ENCODE assay signal across 13 mouse cellular contexts in the genomic region with DNA sequence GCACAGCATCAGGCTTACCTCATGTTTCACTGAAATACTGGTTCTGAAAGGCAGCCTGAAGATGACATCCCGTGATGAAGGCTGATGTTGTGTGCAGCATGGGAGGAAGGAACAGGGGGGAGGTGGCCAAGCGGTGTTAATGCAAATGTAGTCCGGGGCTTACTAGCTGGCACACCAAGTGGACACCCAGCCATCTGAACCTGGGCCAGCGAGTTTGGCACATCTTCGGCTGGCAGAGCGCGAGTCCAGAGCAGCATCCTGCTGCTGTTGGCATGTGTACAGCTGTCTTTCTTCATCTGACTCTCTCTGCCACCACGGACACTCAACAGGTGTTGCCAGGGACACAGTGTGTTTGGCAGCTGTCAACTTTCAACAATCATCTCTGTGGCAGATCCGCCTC.
DNase-seq lines count a peak whose midpoint lies in the region; ATAC-seq lines count a peak whose summit lies in the region.
"Had no signal": no experiment of that assay in that cellular context is flagged by ENCODE, and none has a peak within 500 bp of the region (broad histone marks: within the 10 kb centered on the region; RNA-seq: fewer than 3 reads in every experiment).

No protein-coding gene starts in this region.

- H3K9ac ChIP-seq in hindbrain, embryonic 15.5 days = no peak overlapping the region
- H3K9ac ChIP-seq in hindbrain, embryonic 12.5 days = no peak overlapping the region
- H3K9ac ChIP-seq: intestine, embryonic 15.5 days had no signal

- H3K4me2 ChIP-seq in hindbrain, embryonic 15.5 days = no peak overlapping the region
- H3K4me2 ChIP-seq in hindbrain, embryonic 12.5 days (replicated peaks) = no peak overlapping the region
- H3K4me2 ChIP-seq: intestine, embryonic 15.5 days had no signal

- WGBS in hindbrain, embryonic 15.5 days = 77% methylated on average over 9 of the region's 9 CpGs
- 86% methylated on average over 9 of the region's 9 CpGs for WGBS in hindbrain, embryonic 12.5 days

- no peaks in the 10 kb centered on the region for H3K27me3 ChIP-seq in hindbrain, embryonic 15.5 days
- H3K27me3 ChIP-seq in hindbrain, embryonic 12.5 days = no peaks in the 10 kb centered on the region
- no peaks in the 10 kb centered on the region for H3K27me3 ChIP-seq in megakaryocyte, embryonic 14.5 days (replicated peaks)
- H3K27me3 ChIP-seq: CH12.LX; intestine, embryonic 15.5 days had no signal

- no peak overlapping the region for H3K4me3 ChIP-seq in hindbrain, embryonic 15.5 days
- no peak overlapping the region for H3K4me3 ChIP-seq in hindbrain, embryonic 12.5 days
- H3K4me3 ChIP-seq in megakaryocyte, embryonic 14.5 days (replicated peaks) = peak overlapping the region; percentile 35
- H3K4me3 ChIP-seq: intestine, embryonic 15.5 days had no signal

- DNase-seq in cerebellum, adult 18-20 months = peak; percentile 26 to 41
- peak; percentile 35 to 43 for DNase-seq in cerebellum, postnatal 36 days
- no peak for DNase-seq in natural killer cell, adult 2 months (ENCODE audit: low spot score in 2 of 2)
- DNase-seq: kidney, postnatal 36 days; right cerebral cortex, postnatal 25 days had no signal

- peak; percentile 86 for ATAC-seq in hindbrain, embryonic 15.5 days (ENCODE audit: low FRiP score, low read depth)
- no peak for ATAC-seq in hindbrain, embryonic 12.5 days (ENCODE audit: low FRiP score)
- ATAC-seq in megakaryocyte, adult 5-6 weeks (ENCODE audit: poor library complexity, severe bottlenecking) = no peak
- ATAC-seq: intestine, embryonic 15.5 days; Patski had no signal

- no peaks in the 10 kb centered on the region for H3K36me3 ChIP-seq in hindbrain, embryonic 15.5 days
- H3K36me3 ChIP-seq in hindbrain, embryonic 12.5 days = no peaks in the 10 kb centered on the region
- H3K36me3 ChIP-seq in megakaryocyte, embryonic 14.5 days (replicated peaks; ENCODE audit: low read length) = no peaks in the 10 kb centered on the region
- H3K36me3 ChIP-seq: intestine, embryonic 15.5 days had no signal

- H3K27ac ChIP-seq in hindbrain, embryonic 15.5 days (replicated peaks) = no peak overlapping the region
- H3K27ac ChIP-seq in hindbrain, embryonic 12.5 days = no peak overlapping the region
- H3K27ac ChIP-seq: intestine, embryonic 15.5 days; stomach, postnatal 0 days had no signal

- no peaks in the 10 kb centered on the region for H3K4me1 ChIP-seq in hindbrain, embryonic 15.5 days (replicated peaks)
- no peaks in the 10 kb centered on the region for H3K4me1 ChIP-seq in hindbrain, embryonic 12.5 days
- H3K4me1 ChIP-seq in megakaryocyte, embryonic 14.5 days = no peaks in the 10 kb centered on the region
- H3K4me1 ChIP-seq: intestine, embryonic 15.5 days had no signal

- no peaks in the 10 kb centered on the region for H3K9me3 ChIP-seq in hindbrain, embryonic 15.5 days
- no peaks in the 10 kb centered on the region for H3K9me3 ChIP-seq in hindbrain, embryonic 12.5 days (replicated peaks)
- H3K9me3 ChIP-seq in megakaryocyte, embryonic 14.5 days = peaks cover 4% of the 10 kb centered on the region; the same call in 1 of the 2 replicates
- H3K9me3 ChIP-seq: intestine, embryonic 15.5 days had no signal

Comparison
In these comparisons a context has a peak if more than half of its experiments do, and no peak if none do; other contexts are left out.
1. DNase-seq: peak in cerebellum, adult 18-20 months (2 of 2) and cerebellum, postnatal 36 days (2 of 2); none in natural killer cell, adult 2 months (0 of 2).